Comparison of ENCODE assay signal across 11 mouse cellular contexts in genomic region chr7:142442081-142442907, GRCm38 (mm10). TPM values are rescaled to one million over a fixed set of nuclear protein-coding genes. Genes with fewer than 3 reads are reported as not detected.
DNase-seq lines count a peak whose midpoint lies in the region; ATAC-seq and TF ChIP-seq lines count a peak whose summit lies in the region.
"Had no signal": no experiment of that assay in that cellular context is flagged by ENCODE, and none has a peak within 500 bp of the region (broad histone marks: within the 10 kb centered on the region; RNA-seq: fewer than 3 reads in every experiment).

No protein-coding gene starts in this region.

- no peak overlapping the region for H3ac ChIP-seq in C2C12 (ENCODE audit: control insufficient read depth, insufficient read length, low read depth)

- H3K79me2 ChIP-seq in C2C12 (ENCODE audit: control insufficient read depth, insufficient read depth): no peaks in the 10 kb centered on the region

- H3K4me3 ChIP-seq in heart, embryonic 15.5 days: no peak overlapping the region
- no peak overlapping the region for H3K4me3 ChIP-seq in C2C12 (ENCODE audit: insufficient read depth, poor library complexity, severe bottlenecking)
- no peak overlapping the region for H3K4me3 ChIP-seq in embryonic facial prominence, embryonic 14.5 days (ENCODE audit: low read depth, low read length)
- H3K4me3 ChIP-seq in liver, postnatal 0 days (ENCODE audit: low read depth, low read length): no peak overlapping the region
- H3K4me3 ChIP-seq: erythroblast, embryonic 14.5 days had no signal

- TF ChIP-seq CTCF in C2C12 (IDR thresholded peaks at IDR 0.05; ENCODE audit: control insufficient read depth, insufficient read depth, insufficient read length): no peak
- no peak for TF ChIP-seq CTCF in liver, postnatal 0 days (IDR thresholded peaks at IDR 0.05; ENCODE audit: low read depth)

- WGBS in heart, embryonic 15.5 days: 61% methylated on average over 9 of the region's 9 CpGs
- WGBS in embryonic facial prominence, embryonic 14.5 days: 65% methylated on average over 9 of the region's 9 CpGs
- 51% methylated on average over 9 of the region's 9 CpGs for WGBS in liver, postnatal 0 days (ENCODE audit: insufficient replicate concordance)

- H3K9ac ChIP-seq in heart, embryonic 15.5 days: peak overlapping the region; percentile 17; the same call in 1 of the 2 replicates
- no peak overlapping the region for H3K9ac ChIP-seq in embryonic facial prominence, embryonic 14.5 days (ENCODE audit: low read depth, low read length)
- H3K9ac ChIP-seq in liver, postnatal 0 days (replicated peaks): no peak overlapping the region

- no peaks in the 10 kb centered on the region for H3K36me3 ChIP-seq in heart, embryonic 15.5 days
- H3K36me3 ChIP-seq in C2C12 (ENCODE audit: control insufficient read depth, insufficient read depth): no peaks in the 10 kb centered on the region
- no peaks in the 10 kb centered on the region for H3K36me3 ChIP-seq in embryonic facial prominence, embryonic 14.5 days (ENCODE audit: control insufficient read depth, insufficient read depth, low read length)
- H3K36me3 ChIP-seq in liver, postnatal 0 days (replicated peaks; ENCODE audit: insufficient read depth, low read length): no peaks in the 10 kb centered on the region

- intact Hi-C loops in heart, postnatal 25 days (cut with DNase I): loop anchor here (5.0 kb wide), 1 partner anchor 35 kb away; no protein-coding TSS in a partner anchor

- DNase-seq in heart, postnatal 25 days (ENCODE audit: low spot score): no peak
- DNase-seq in embryonic facial prominence, embryonic 14.5 days (ENCODE audit: low spot score): peak; percentile 37
- no peak for DNase-seq in liver, postnatal 0 days
- DNase-seq in right cerebral cortex, postnatal 4 days: no peak
- no peak for DNase-seq in adrenal gland, adult 8-10 months
- DNase-seq: right cerebral cortex, postnatal 14 days had no signal

- H3K27me3 ChIP-seq in heart, embryonic 15.5 days: no peaks in the 10 kb centered on the region
- no peaks in the 10 kb centered on the region for H3K27me3 ChIP-seq in C2C12 (ENCODE audit: control insufficient read depth, insufficient read depth, insufficient read length)
- no peaks in the 10 kb centered on the region for H3K27me3 ChIP-seq in embryonic facial prominence, embryonic 14.5 days (replicated peaks; ENCODE audit: control insufficient read depth, insufficient read depth, low read length)
- H3K27me3 ChIP-seq in liver, postnatal 0 days (ENCODE audit: insufficient read depth, low read length): no peaks in the 10 kb centered on the region

- H3K79me3 ChIP-seq in C2C12 (ENCODE audit: low read depth): no peaks in the 10 kb centered on the region

- ATAC-seq in heart, embryonic 15.5 days (replicated peaks; ENCODE audit: insufficient number of reproducible peaks, insufficient read depth, low FRiP score, low read depth): no peak
- ATAC-seq in embryonic facial prominence, embryonic 14.5 days (ENCODE audit: low read depth): no peak
- ATAC-seq in liver, postnatal 0 days: peak; percentile 52
- ATAC-seq in erythroblast, adult 5-6 weeks (replicated peaks; ENCODE audit: low FRiP score, poor library complexity, severe bottlenecking): no peak
- ATAC-seq: inflammation-experienced regulatory T-cells, adult 6 months had no signal

- H3K9me3 ChIP-seq in heart, embryonic 15.5 days (replicated peaks): no peaks in the 10 kb centered on the region
- no peaks in the 10 kb centered on the region for H3K9me3 ChIP-seq in embryonic facial prominence, embryonic 14.5 days (ENCODE audit: control insufficient read depth, low read length)
- H3K9me3 ChIP-seq in liver, postnatal 0 days (ENCODE audit: low read length): no peaks in the 10 kb centered on the region

- H3K4me1 ChIP-seq in heart, embryonic 15.5 days (replicated peaks): peaks cover 34% of the 10 kb centered on the region
- H3K4me1 ChIP-seq in embryonic facial prominence, embryonic 14.5 days (ENCODE audit: control insufficient read depth, insufficient read depth, low read length): peaks cover 11% of the 10 kb centered on the region
- H3K4me1 ChIP-seq in liver, postnatal 0 days (ENCODE audit: insufficient read depth): 0 out of 2 replicates have a peak, but pooled peaks cover 7% of the 10 kb centered on the region

- no peak for TF ChIP-seq EP300 in liver, postnatal 0 days (IDR thresholded peaks at IDR 0.05; ENCODE audit: low read depth)

- no peak overlapping the region for H3K4me2 ChIP-seq in heart, embryonic 15.5 days
- no peak overlapping the region for H3K4me2 ChIP-seq in embryonic facial prominence, embryonic 14.5 days (ENCODE audit: low read depth, low read length)
- H3K4me2 ChIP-seq in liver, postnatal 0 days (ENCODE audit: low read depth, low read length): peak overlapping the region; percentile 33

- peak overlapping the region; percentile 79 for H3K27ac ChIP-seq in heart, embryonic 15.5 days
- H3K27ac ChIP-seq in embryonic facial prominence, embryonic 14.5 days (replicated peaks; ENCODE audit: low read depth, low read length): peak overlapping the region; percentile 83; the same call in 1 of the 2 replicates
- peak overlapping the region; percentile 80 for H3K27ac ChIP-seq in liver, postnatal 0 days (ENCODE audit: low read depth)

TF ChIP-seq in C2C12, 6 proteins besides CTCF, POLR2A, EP300 and RAD21:
- TF ChIP-seq USF1 (IDR thresholded peaks at IDR 0.05; ENCODE audit: low read depth): no peak
- TF ChIP-seq MYOG (IDR thresholded peaks at IDR 0.05; ENCODE audit: control insufficient read depth, extremely low read depth, insufficient read length): no peak
- TF ChIP-seq FOSL1 (IDR thresholded peaks at IDR 0.05; ENCODE audit: insufficient read depth, low read length, poor library complexity, severe bottlenecking): no peak
- TF ChIP-seq CEBPB (IDR thresholded peaks at IDR 0.05; ENCODE audit: low read depth): no peak
- TF ChIP-seq MAX (IDR thresholded peaks at IDR 0.05): no peak
- TF ChIP-seq MYOD1 (IDR thresholded peaks at IDR 0.05; ENCODE audit: control insufficient read depth, insufficient read length, low read depth): peak; percentile 31

RNA-seq across cellular contexts. Expression of gene Tnni2, which starts 0.7 kb away (rescaled TPM):
- 16.8 and 16.9 TPM in 2 replicates for polyA plus RNA-seq in heart, embryonic 15.5 days (2015; fragmentation: Nextera tagmentation; extraction: Ambion mirVana)
- total RNA-seq in heart, postnatal 25 days (2021): 1 to 10 TPM; 4.4 to 7.1 TPM
- polyA plus RNA-seq in C2C12 (2012; fragmentation: generic; extraction: Trizol): 7.5 TPM
- polyA plus RNA-seq in embryonic facial prominence, embryonic 14.5 days (2014; fragmentation: Nextera tagmentation; extraction: Ambion mirVana): 319 and 564 TPM in 2 replicates
- 6.9 and 72.7 TPM in 2 replicates for polyA plus RNA-seq in liver, postnatal 0 days (2015; fragmentation: Nextera tagmentation; extraction: Ambion mirVana)
- 19.6 TPM in 1 of 2 replicates, not detected in the other for total RNA-seq in erythroblast, adult 5-6 weeks (2015; ENCODE audit: low replicate concordance)
- total RNA-seq in erythroblast, adult 5-6 weeks (2017; ENCODE audit: low replicate concordance): 2.0 and 6.4 TPM in 2 replicates
- 1 to 10 TPM in 1 of 4 experiments, under 1 TPM in 3; 0.43 to 1.1 (median 0.85) TPM for total RNA-seq in adrenal gland, adult 8-10 months (2022)
- polyA plus RNA-seq: erythroblast, embryonic 14.5 days; inflammation-experienced regulatory T-cells, adult 6 months had no signal

RNA-seq across cellular contexts. Expression of gene Syt8, which starts 7.6 kb away (rescaled TPM):
- 0.48 and 1.7 TPM in 2 replicates for polyA plus RNA-seq in heart, embryonic 15.5 days (2015; fragmentation: Nextera tagmentation; extraction: Ambion mirVana)
- total RNA-seq in heart, postnatal 25 days (2021): not detected
- polyA plus RNA-seq in C2C12 (2012; fragmentation: generic; extraction: Trizol): 0.07 TPM
- polyA plus RNA-seq in embryonic facial prominence, embryonic 14.5 days (2014; fragmentation: Nextera tagmentation; extraction: Ambion mirVana): 1.9 and 3.9 TPM in 2 replicates
- polyA plus RNA-seq in liver, postnatal 0 days (2015; fragmentation: Nextera tagmentation; extraction: Ambion mirVana): not detected in 2 replicates
- total RNA-seq in erythroblast, adult 5-6 weeks (2015; ENCODE audit: low replicate concordance): not detected in 2 replicates
- not detected in 2 replicates for total RNA-seq in erythroblast, adult 5-6 weeks (2017; ENCODE audit: low replicate concordance)
- 1 to 10 TPM in 1 of 4 experiments, not detected in 3; 1.2 TPM for total RNA-seq in adrenal gland, adult 8-10 months (2022)
- polyA plus RNA-seq: erythroblast, embryonic 14.5 days; inflammation-experienced regulatory T-cells, adult 6 months had no signal

RNA-seq across cellular contexts. Expression of gene Lsp1, which starts 18.3 kb away (rescaled TPM):
- 49.6 and 83.5 TPM in 2 replicates for polyA plus RNA-seq in heart, embryonic 15.5 days (2015; fragmentation: Nextera tagmentation; extraction: Ambion mirVana)
- 10 to 100 TPM; 43.7 to 48.1 TPM for total RNA-seq in heart, postnatal 25 days (2021)
- 96.1 TPM for polyA plus RNA-seq in C2C12 (2012; fragmentation: generic; extraction: Trizol)
- 40.1 and 42.6 TPM in 2 replicates for polyA plus RNA-seq in embryonic facial prominence, embryonic 14.5 days (2014; fragmentation: Nextera tagmentation; extraction: Ambion mirVana)
- polyA plus RNA-seq in liver, postnatal 0 days (2015; fragmentation: Nextera tagmentation; extraction: Ambion mirVana): 31.5 and 33.6 TPM in 2 replicates
- 119 and 155 TPM in 2 replicates for total RNA-seq in erythroblast, adult 5-6 weeks (2015; ENCODE audit: low replicate concordance)
- 98.7 and 120 TPM in 2 replicates for total RNA-seq in erythroblast, adult 5-6 weeks (2017; ENCODE audit: low replicate concordance)
- 10 to 100 TPM; 18.1 to 31.9 (median 21.4) TPM for total RNA-seq in adrenal gland, adult 8-10 months (2022)

RNA-seq across cellular contexts. Expression of gene Ctsd, which starts 54.5 kb away (rescaled TPM):
- 389 and 487 TPM in 2 replicates for polyA plus RNA-seq in heart, embryonic 15.5 days (2015; fragmentation: Nextera tagmentation; extraction: Ambion mirVana)
- 100 to 1,000 TPM; 692 to 727 TPM for total RNA-seq in heart, postnatal 25 days (2021)
- 384 TPM for polyA plus RNA-seq in C2C12 (2012; fragmentation: generic; extraction: Trizol)
- 342 and 350 TPM in 2 replicates for polyA plus RNA-seq in embryonic facial prominence, embryonic 14.5 days (2014; fragmentation: Nextera tagmentation; extraction: Ambion mirVana)
- 311 and 324 TPM in 2 replicates for polyA plus RNA-seq in liver, postnatal 0 days (2015; fragmentation: Nextera tagmentation; extraction: Ambion mirVana)
- 138 and 155 TPM in 2 replicates for total RNA-seq in erythroblast, adult 5-6 weeks (2015; ENCODE audit: low replicate concordance)
- total RNA-seq in erythroblast, adult 5-6 weeks (2017; ENCODE audit: low replicate concordance): 126 and 150 TPM in 2 replicates
- 1,000 to 10,000 TPM in 2 of 4 experiments, 100 to 1,000 TPM in 2; 808 to 1,559 (median 1,212) TPM for total RNA-seq in adrenal gland, adult 8-10 months (2022)

RNA-seq across cellular contexts. Expression of gene Tnnt3, which starts 56.3 kb away (rescaled TPM):
- 4.6 and 4.8 TPM in 2 replicates for polyA plus RNA-seq in heart, embryonic 15.5 days (2015; fragmentation: Nextera tagmentation; extraction: Ambion mirVana)
- total RNA-seq in heart, postnatal 25 days (2021): 1 to 10 TPM in 1 of 2 experiments, not detected in 1; 2.0 TPM
- polyA plus RNA-seq in C2C12 (2012; fragmentation: generic; extraction: Trizol): 6.8 TPM
- polyA plus RNA-seq in embryonic facial prominence, embryonic 14.5 days (2014; fragmentation: Nextera tagmentation; extraction: Ambion mirVana): 376 and 643 TPM in 2 replicates
- 3.6 and 72.5 TPM in 2 replicates for polyA plus RNA-seq in liver, postnatal 0 days (2015; fragmentation: Nextera tagmentation; extraction: Ambion mirVana)
- total RNA-seq in erythroblast, adult 5-6 weeks (2015; ENCODE audit: low replicate concordance): not detected in 2 replicates
- 2.0 TPM in 1 of 2 replicates, not detected in the other for total RNA-seq in erythroblast, adult 5-6 weeks (2017; ENCODE audit: low replicate concordance)
- total RNA-seq in adrenal gland, adult 8-10 months (2022): 1 to 10 TPM in 3 of 4 experiments, not detected in 1; 1.1 to 1.5 (median 1.3) TPM
- polyA plus RNA-seq: erythroblast, embryonic 14.5 days had no signal
